Mouse (Mus musculus) frontal cortex, postnatal 10 days (tissue): ENCODE data around the gene Tent4b.

Experiments
- DNase-seq, 2 experiments: peaks; one replicate each; pipeline ENCODE4 v3.0.0; 2022; ENCODE audit warnings: low spot score in 2 of 2, mixed read lengths in 1 of 2

Tent4b gene

GRCm38 (mm10) chr8:88228286-88228685, 29.3 kb downstream of the Tent4b start:
- no peak for DNase-seq

- DNase-seq, result no peak
Observed at GRCm38 (mm10) chr8:88228800-88229199, 29.8 kb downstream of the Tent4b start.

GRCm38 (mm10) chr8:88236666-88237065, 37.7 kb downstream of the Tent4b start:
- DNase-seq, result no peak

- DNase-seq, result no peak
Observed at GRCm38 (mm10) chr8:88237606-88238005, 38.6 kb downstream of the Tent4b start.

- DNase-seq, result no peak
Observed at GRCm38 (mm10) chr8:88239277-88239676, 40.3 kb downstream of the Tent4b start.

GRCm38 (mm10) chr8:88241871-88242270, 42.9 kb downstream of the Tent4b start:
- DNase-seq, result no peak

GRCm38 (mm10) chr8:88244298-88244697, 45.3 kb downstream of the Tent4b start:
- peak in 1 of 2 experiments; percentile 32 for DNase-seq

GRCm38 (mm10) chr8:88252791-88253190, 53.8 kb downstream of the Tent4b start:
- no peak for DNase-seq

GRCm38 (mm10) chr8:88254957-88255356, 55.9 kb downstream of the Tent4b start:
- DNase-seq, result no peak

- no peak for DNase-seq
Observed at GRCm38 (mm10) chr8:88258024-88258423, 59.0 kb downstream of the Tent4b start.

- no peak for DNase-seq
Observed at GRCm38 (mm10) chr8:88258544-88258943, 59.5 kb downstream of the Tent4b start.

GRCm38 (mm10) chr8:88260466-88260980, 61.5 kb downstream of the Tent4b start:
- DNase-seq, result no peak

- no peak for DNase-seq
Observed at GRCm38 (mm10) chr8:88262831-88263635, 64.0 kb downstream of the Tent4b start.

- no peak for DNase-seq
Observed at GRCm38 (mm10) chr8:88265511-88265910, 66.5 kb downstream of the Tent4b start.

- peak; percentile 57 to 79 for DNase-seq
Observed at GRCm38 (mm10) chr8:88266170-88266800, 67.3 kb downstream of the Tent4b start.

GRCm38 (mm10) chr8:88266801-88267403, 67.9 kb downstream of the Tent4b start:
- no peak for DNase-seq

- no peak for DNase-seq
Observed at GRCm38 (mm10) chr8:88269107-88269875, 70.3 kb downstream of the Tent4b start.

- DNase-seq, result no peak
Observed at GRCm38 (mm10) chr8:88270086-88270485, 71.1 kb downstream of the Tent4b start.

GRCm38 (mm10) chr8:88272231-88273050, 73.4 kb downstream of the Tent4b start, which contains the start of gene Adcy7:
Gene Adcy7, plus strand, starts transcription at chr8:88272403.
- DNase-seq, result peak in 1 of 2 experiments; percentile 39

GRCm38 (mm10) chr8:88273051-88273430, 74.0 kb downstream of the Tent4b start:
- DNase-seq, result no peak

- no peak for DNase-seq
Observed at GRCm38 (mm10) chr8:88274090-88274489, 75.1 kb downstream of the Tent4b start.
